Mouse (Mus musculus): ENCODE measurements at regions not wholly inside any gene's neighbourhood (a gene's known extent, or its start where the extent isn't known, plus 50 kb on each side); places are given as distances from the start of the nearest gene placed in this dataset.

DNA sequence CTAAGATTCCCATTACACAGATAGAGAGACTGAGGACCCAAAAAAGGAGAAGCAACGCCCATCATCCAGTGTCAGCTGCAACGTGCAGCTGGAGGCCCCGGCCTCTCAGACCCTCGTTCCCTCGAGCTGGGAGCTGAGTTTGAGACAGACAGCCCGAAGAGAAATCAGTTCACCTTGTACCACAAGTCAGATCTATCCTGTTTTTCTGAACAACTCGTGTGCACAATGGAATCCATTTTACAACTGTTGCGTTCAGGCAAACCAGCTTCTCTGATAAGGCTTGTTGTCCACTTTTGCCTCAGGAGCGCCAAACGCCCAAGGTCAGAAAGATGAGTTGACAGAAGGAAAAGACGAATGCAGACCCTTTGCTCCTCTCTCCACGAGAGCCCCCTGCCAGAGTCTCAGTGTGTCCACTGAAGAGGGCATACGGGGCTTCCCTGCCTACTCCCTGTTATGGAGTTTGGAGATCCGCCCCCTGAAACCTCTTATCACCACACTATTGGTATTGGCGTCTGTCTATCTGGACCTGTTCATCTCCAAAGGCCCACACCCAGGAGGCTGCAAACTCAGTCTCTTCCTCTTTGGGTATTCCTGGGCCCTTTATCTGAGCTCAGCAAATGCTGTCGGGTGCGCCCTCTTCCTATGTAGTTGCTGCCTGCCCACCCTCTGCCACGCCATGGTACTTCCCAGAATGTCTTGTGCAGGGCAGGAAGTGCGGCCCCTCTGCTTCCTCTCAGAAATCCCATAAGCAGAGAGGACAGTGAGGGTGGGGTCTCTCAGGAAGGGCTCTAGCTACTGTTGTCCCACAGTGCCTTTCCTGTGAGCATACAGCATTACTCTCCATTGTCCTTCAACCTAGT, 57.7 kb upstream of the Zmiz1 start:
- Histone ChIP-seq H3K27me3 (ENCODE audit: control insufficient read depth, insufficient read depth, low read length) (no peaks in the 10 kb centered on the region), H3K4me1 (ENCODE audit: control insufficient read depth, insufficient read depth, low read length) (peaks cover 14% of the 10 kb centered on the region), H3K4me3 (replicated peaks; ENCODE audit: insufficient read depth, low read depth, low read length) (no peak overlapping the region), H3K27ac (ENCODE audit: insufficient read depth, low read length) (no peak overlapping the region)
- TF ChIP-seq POLR2A (IDR thresholded peaks at IDR 0.05; ENCODE audit: borderline replicate concordance, insufficient read depth, low read length) (no peak), CTCF (IDR thresholded peaks at IDR 0.05; ENCODE audit: borderline replicate concordance, insufficient read depth, low read depth, low read length) (no peak)
- DNase-seq = no peak
- WGBS = 94% methylated on average over 19 of the region's 19 CpGs

GRCm38 (mm10) chr14:25402409-25402808, 56.6 kb upstream of the Zmiz1 start:
- H3K27me3 ChIP-seq (ENCODE audit: control insufficient read depth, insufficient read depth, low read length) = no peaks in the 10 kb centered on the region
- no peak overlapping the region for H3K27ac ChIP-seq (ENCODE audit: insufficient read depth, low read length)
- 91% methylated on average over 1 of the region's 1 CpGs for WGBS
- DNase-seq = no peak
- TF ChIP-seq POLR2A (IDR thresholded peaks at IDR 0.05; ENCODE audit: borderline replicate concordance, insufficient read depth, low read length) = no peak
- no peak for TF ChIP-seq CTCF (IDR thresholded peaks at IDR 0.05; ENCODE audit: borderline replicate concordance, insufficient read depth, low read depth, low read length)
- no peak overlapping the region for H3K4me3 ChIP-seq (replicated peaks; ENCODE audit: insufficient read depth, low read depth, low read length)
- H3K4me1 ChIP-seq (ENCODE audit: control insufficient read depth, insufficient read depth, low read length) = peaks cover 7% of the 10 kb centered on the region

DNA sequence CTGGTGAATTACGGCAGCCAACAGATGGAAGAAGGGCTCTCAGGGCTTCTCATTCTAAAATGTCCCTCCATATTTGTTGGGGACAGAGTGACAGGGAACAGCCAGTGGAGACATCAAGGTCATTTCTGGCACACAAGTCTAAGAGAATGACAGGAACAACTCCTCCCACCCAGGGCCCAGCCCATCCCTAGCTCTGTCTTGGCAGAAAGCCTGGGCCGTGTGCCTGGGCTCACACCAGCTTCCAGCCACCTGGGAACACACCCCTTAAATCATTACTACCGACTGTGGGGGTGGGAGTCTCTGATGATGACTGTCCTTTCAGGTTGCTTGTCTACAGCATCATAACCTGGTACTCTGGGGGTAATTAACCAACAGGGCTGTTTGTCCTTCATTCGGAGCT, 53.8 kb upstream of the Zmiz1 start:
- no peak for DNase-seq
- 46% methylated on average over 4 of the region's 4 CpGs for WGBS
- H3K27ac ChIP-seq (ENCODE audit: insufficient read depth, low read length) = no peak overlapping the region
- no peaks in the 10 kb centered on the region for H3K27me3 ChIP-seq (ENCODE audit: control insufficient read depth, insufficient read depth, low read length)
- H3K4me1 ChIP-seq (ENCODE audit: control insufficient read depth, insufficient read depth, low read length) = peaks cover 4% of the 10 kb centered on the region
- H3K4me3 ChIP-seq (replicated peaks; ENCODE audit: insufficient read depth, low read depth, low read length) = no peak overlapping the region
- TF ChIP-seq POLR2A (IDR thresholded peaks at IDR 0.05; ENCODE audit: borderline replicate concordance, insufficient read depth, low read length) (no peak), CTCF (IDR thresholded peaks at IDR 0.05; ENCODE audit: borderline replicate concordance, insufficient read depth, low read depth, low read length) (no peak)

GRCm38 (mm10) chr14:25406059-25406458, 52.9 kb upstream of the Zmiz1 start:
- TF ChIP-seq POLR2A (IDR thresholded peaks at IDR 0.05; ENCODE audit: borderline replicate concordance, insufficient read depth, low read length) (no peak), CTCF (IDR thresholded peaks at IDR 0.05; ENCODE audit: borderline replicate concordance, insufficient read depth, low read depth, low read length) (no peak)
- Histone ChIP-seq H3K4me3 (replicated peaks; ENCODE audit: insufficient read depth, low read depth, low read length) (no peak overlapping the region), H3K27me3 (ENCODE audit: control insufficient read depth, insufficient read depth, low read length) (no peaks in the 10 kb centered on the region), H3K27ac (ENCODE audit: insufficient read depth, low read length) (no peak overlapping the region), H3K4me1 (ENCODE audit: control insufficient read depth, insufficient read depth, low read length) (peaks cover 4% of the 10 kb centered on the region)
- WGBS = 92% methylated on average over 3 of the region's 3 CpGs
- no peak for DNase-seq

- no peak overlapping the region for H3K4me3 ChIP-seq (replicated peaks; ENCODE audit: insufficient read depth, low read depth, low read length)
- TF ChIP-seq POLR2A (IDR thresholded peaks at IDR 0.05; ENCODE audit: borderline replicate concordance, insufficient read depth, low read length) (no peak), CTCF (IDR thresholded peaks at IDR 0.05; ENCODE audit: borderline replicate concordance, insufficient read depth, low read depth, low read length) (no peak)
- 95% methylated on average over 6 of the region's 6 CpGs for WGBS
Measured at GRCm38 (mm10) chr14:25406613-25407012, 52.4 kb upstream of the Zmiz1 start.

GRCm38 (mm10) chr14:25407111-25407510, 51.9 kb upstream of the Zmiz1 start:
- no peak overlapping the region for H3K4me3 ChIP-seq (replicated peaks; ENCODE audit: insufficient read depth, low read depth, low read length)
- WGBS = 58% methylated on average over 7 of the region's 7 CpGs
- TF ChIP-seq POLR2A (IDR thresholded peaks at IDR 0.05; ENCODE audit: borderline replicate concordance, insufficient read depth, low read length) = no peak
- TF ChIP-seq CTCF (IDR thresholded peaks at IDR 0.05; ENCODE audit: borderline replicate concordance, insufficient read depth, low read depth, low read length) = no peak
- no peaks in the 10 kb centered on the region for H3K27me3 ChIP-seq (ENCODE audit: control insufficient read depth, insufficient read depth, low read length)
- peaks cover 4% of the 10 kb centered on the region for H3K4me1 ChIP-seq (ENCODE audit: control insufficient read depth, insufficient read depth, low read length)
- no peak overlapping the region for H3K27ac ChIP-seq (ENCODE audit: insufficient read depth, low read length)
- no peak for DNase-seq

More at GRCm38 (mm10) chr14:25406613-25407012, 52.4 kb upstream of the Zmiz1 start:
- Histone ChIP-seq H3K4me1 (ENCODE audit: control insufficient read depth, insufficient read depth, low read length) (peaks cover 4% of the 10 kb centered on the region), H3K27ac (ENCODE audit: insufficient read depth, low read length) (no peak overlapping the region), H3K27me3 (ENCODE audit: control insufficient read depth, insufficient read depth, low read length) (no peaks in the 10 kb centered on the region)
- no peak for DNase-seq

Data from cerebellum, adult 2 months (tissue).